Mouse (Mus musculus) neural tube, embryonic 15.5 days (tissue): ENCODE data around the gene Cyth4. TPM values are rescaled to one million over a fixed set of nuclear protein-coding genes. Genes with fewer than 3 reads are reported as not detected.

Experiments used
- ATAC-seq: fragments of 200-750 bp; cut with Nextera tagmentation; 2 replicates; pipeline ENCODE4 v1.8.0; 2017; ENCODE audit warnings: mild to moderate bottlenecking, moderate TSS enrichment, moderate library complexity; ENCODE audit not compliant: low FRiP score
- H3K27ac ChIP-seq: fragments of 300-500 bp; sonication (generic); replicated peaks from 2 replicates; pipeline ENCODE4 v1.5.1; 2015; ENCODE audit warnings: mild to moderate bottlenecking, inconsistent platforms
- H3K27me3 ChIP-seq: fragments of 300-500 bp; sonication (generic); replicated peaks from 2 replicates; pipeline ENCODE4 v1.6.1; 2015; ENCODE audit warnings: inconsistent platforms
- H3K36me3 ChIP-seq: fragments of 300-500 bp; sonication (generic); 2 replicates; pipeline ENCODE4 v1.6.1; 2015; ENCODE audit warnings: inconsistent platforms
- H3K4me1 ChIP-seq: fragments of 300-500 bp; sonication (generic); 2 replicates; pipeline ENCODE4 v1.6.1; 2015; ENCODE audit warnings: inconsistent platforms
- H3K4me2 ChIP-seq: fragments of 300-500 bp; sonication (generic); 2 replicates; pipeline ENCODE4 v1.6.1; 2015; ENCODE audit warnings: inconsistent platforms, mild to moderate bottlenecking, moderate library complexity
- H3K4me3 ChIP-seq: fragments of 300-500 bp; sonication (generic); replicated peaks from 2 replicates; pipeline ENCODE4 v1.5.1; 2015; ENCODE audit warnings: mild to moderate bottlenecking, inconsistent platforms
- H3K9ac ChIP-seq: fragments of 300-500 bp; sonication (generic); replicated peaks from 2 replicates; pipeline ENCODE4 v1.6.1; 2015; ENCODE audit warnings: mild to moderate bottlenecking, inconsistent platforms
- H3K9me3 ChIP-seq: fragments of 300-500 bp; sonication (generic); replicated peaks from 2 replicates; pipeline ENCODE4 v1.6.1; 2016; ENCODE audit warnings: inconsistent platforms
- WGBS: fragments of 180-500 bp; shearing (Covaris S2); methylation state at CpG from one replicate; pipeline ENCODE4 v1.1.7; 2015; ENCODE audit warnings: mixed read lengths; 5-methylcytosine and 5-hydroxymethylcytosine counted together
- polyA plus RNA-seq: library from polyadenylated mRNA; unstranded; fragments of >200 nt; fragmentation: Nextera tagmentation; extraction: Ambion mirVana; gene quantifications from 2 replicates; pipeline ENCODE4 v1.2.1, GENCODE M21; 2015

Gene Cyth4
- polyA plus RNA-seq, 1 experiment from 2014 or later = 7.3 TPM

- no peak for ATAC-seq
- Histone ChIP-seq H3K36me3 (no peaks in the 10 kb centered on the region), H3K27me3 (no peaks in the 10 kb centered on the region), H3K9ac (no peak overlapping the region), H3K4me1 (peaks cover 8% of the 10 kb centered on the region), H3K27ac (no peak overlapping the region), H3K9me3 (no peaks in the 10 kb centered on the region), H3K4me2 (no peak overlapping the region), H3K4me3 (no peak overlapping the region)
- WGBS = 93% methylated on average over 4 of the region's 4 CpGs
Measured at GRCm38 (mm10) chr15:78588900-78589299, 7.9 kb upstream of the Cyth4 start.

GRCm38 (mm10) chr15:78589936-78590335 lies 6.9 kb upstream of the Cyth4 start:
- 85% methylated on average over 6 of the region's 6 CpGs for WGBS
- Histone ChIP-seq H3K27ac (no peak overlapping the region), H3K4me3 (no peak overlapping the region), H3K9ac (no peak overlapping the region), H3K4me2 (no peak overlapping the region), H3K4me1 (peaks cover 8% of the 10 kb centered on the region), H3K36me3 (no peaks in the 10 kb centered on the region), H3K9me3 (no peaks in the 10 kb centered on the region), H3K27me3 (no peaks in the 10 kb centered on the region)
- ATAC-seq = no peak

GRCm38 (mm10) chr15:78590785-78591184 lies 6.1 kb upstream of the Cyth4 start:
- 82% methylated on average over 6 of the region's 6 CpGs for WGBS
- Histone ChIP-seq H3K27me3 (no peaks in the 10 kb centered on the region), H3K36me3 (no peaks in the 10 kb centered on the region), H3K9me3 (no peaks in the 10 kb centered on the region), H3K27ac (no peak overlapping the region), H3K4me1 (peaks cover 8% of the 10 kb centered on the region), H3K9ac (no peak overlapping the region), H3K4me3 (no peak overlapping the region), H3K4me2 (no peak overlapping the region)
- ATAC-seq = no peak

- no peak overlapping the region for H3K4me3 ChIP-seq
- peaks cover 8% of the 10 kb centered on the region for H3K4me1 ChIP-seq
- ATAC-seq = no peak
- H3K27ac ChIP-seq = no peak overlapping the region
- H3K9ac ChIP-seq = no peak overlapping the region
- no peaks in the 10 kb centered on the region for H3K27me3 ChIP-seq
- no peak overlapping the region for H3K4me2 ChIP-seq
- no peaks in the 10 kb centered on the region for H3K36me3 ChIP-seq
- WGBS = 63% methylated on average over 15 of the region's 15 CpGs
- no peaks in the 10 kb centered on the region for H3K9me3 ChIP-seq
Measured at GRCm38 (mm10) chr15:78591680-78592451, 5.0 kb upstream of the Cyth4 start.

- Histone ChIP-seq H3K9ac (no peak overlapping the region), H3K36me3 (no peaks in the 10 kb centered on the region), H3K27me3 (no peaks in the 10 kb centered on the region), H3K4me2 (no peak overlapping the region), H3K4me3 (no peak overlapping the region), H3K4me1 (peaks cover 6% of the 10 kb centered on the region), H3K27ac (no peak overlapping the region), H3K9me3 (no peaks in the 10 kb centered on the region)
- 82% methylated on average over 14 of the region's 14 CpGs for WGBS
- no peak for ATAC-seq
Measured at GRCm38 (mm10) chr15:78592452-78592968, 4.3 kb upstream of the Cyth4 start.

- no peak overlapping the region for H3K4me2 ChIP-seq
- H3K4me1 ChIP-seq = peaks cover 3% of the 10 kb centered on the region; the same call in 1 of the 2 replicates
- H3K4me3 ChIP-seq = no peak overlapping the region
- no peak overlapping the region for H3K9ac ChIP-seq
- no peaks in the 10 kb centered on the region for H3K27me3 ChIP-seq
- no peaks in the 10 kb centered on the region for H3K36me3 ChIP-seq
- H3K27ac ChIP-seq = no peak overlapping the region
- H3K9me3 ChIP-seq = no peaks in the 10 kb centered on the region
- no peak for ATAC-seq
- 87% methylated on average over 7 of the region's 7 CpGs for WGBS
Measured at GRCm38 (mm10) chr15:78593896-78594425, 2.9 kb upstream of the Cyth4 start.

- Histone ChIP-seq H3K36me3 (no peaks in the 10 kb centered on the region), H3K4me2 (no peak overlapping the region), H3K4me3 (no peak overlapping the region), H3K27ac (no peak overlapping the region), H3K27me3 (no peaks in the 10 kb centered on the region), H3K9ac (no peak overlapping the region), H3K4me1 (peaks cover 3% of the 10 kb centered on the region; the same call in 1 of the 2 replicates), H3K9me3 (no peaks in the 10 kb centered on the region)
- WGBS = 98% methylated on average over 2 of the region's 2 CpGs
- no peak for ATAC-seq
Measured at GRCm38 (mm10) chr15:78594831-78595230, 2.0 kb upstream of the Cyth4 start.

- no peak for ATAC-seq
- Histone ChIP-seq H3K27me3 (no peaks in the 10 kb centered on the region), H3K9ac (no peak overlapping the region), H3K9me3 (no peaks in the 10 kb centered on the region), H3K36me3 (no peaks in the 10 kb centered on the region), H3K4me1 (peaks cover 3% of the 10 kb centered on the region; the same call in 1 of the 2 replicates), H3K4me2 (no peak overlapping the region), H3K4me3 (no peak overlapping the region), H3K27ac (no peak overlapping the region)
- 64% methylated on average over 5 of the region's 5 CpGs for WGBS
Measured at GRCm38 (mm10) chr15:78595468-78595867, 1.4 kb upstream of the Cyth4 start.

- no peak overlapping the region for H3K9ac ChIP-seq
- no peaks in the 10 kb centered on the region for H3K9me3 ChIP-seq
- H3K4me2 ChIP-seq = no peak overlapping the region
- H3K27me3 ChIP-seq = no peaks in the 10 kb centered on the region
- H3K4me3 ChIP-seq = no peak overlapping the region
- H3K4me1 ChIP-seq = no peaks in the 10 kb centered on the region
- ATAC-seq = no peak
- WGBS = 79% methylated on average over 6 of the region's 6 CpGs
- H3K36me3 ChIP-seq = no peaks in the 10 kb centered on the region
- H3K27ac ChIP-seq = no peak overlapping the region
Measured at GRCm38 (mm10) chr15:78596504-78596903, 343 bp upstream of the Cyth4 start.

- WGBS = 58% methylated on average over 4 of the region's 4 CpGs
- Histone ChIP-seq H3K36me3 (no peaks in the 10 kb centered on the region), H3K9ac (no peak overlapping the region), H3K4me2 (no peak overlapping the region), H3K4me1 (no peaks in the 10 kb centered on the region), H3K27ac (no peak overlapping the region), H3K9me3 (no peaks in the 10 kb centered on the region), H3K4me3 (no peak overlapping the region), H3K27me3 (no peaks in the 10 kb centered on the region)
- ATAC-seq = no peak
Measured at GRCm38 (mm10) chr15:78597729-78598128, 882 bp downstream of the Cyth4 start.

GRCm38 (mm10) chr15:78599124-78599523 lies 2.3 kb downstream of the Cyth4 start:
- no peak for ATAC-seq
- H3K9ac ChIP-seq = no peak overlapping the region

GRCm38 (mm10) chr15:78599529-78600193 lies 2.8 kb downstream of the Cyth4 start:
- Histone ChIP-seq H3K4me3 (no peak overlapping the region), H3K36me3 (no peaks in the 10 kb centered on the region), H3K9me3 (no peaks in the 10 kb centered on the region), H3K27ac (no peak overlapping the region), H3K4me2 (no peak overlapping the region), H3K9ac (no peak overlapping the region), H3K4me1 (no peaks in the 10 kb centered on the region), H3K27me3 (no peaks in the 10 kb centered on the region)
- 77% methylated on average over 13 of the region's 13 CpGs for WGBS
- ATAC-seq = no peak

More at GRCm38 (mm10) chr15:78599124-78599523, 2.3 kb downstream of the Cyth4 start:
- H3K4me3 ChIP-seq = no peak overlapping the region
- H3K27ac ChIP-seq = no peak overlapping the region
- H3K36me3 ChIP-seq = no peaks in the 10 kb centered on the region
- 84% methylated on average over 6 of the region's 6 CpGs for WGBS
- no peaks in the 10 kb centered on the region for H3K27me3 ChIP-seq
- no peaks in the 10 kb centered on the region for H3K9me3 ChIP-seq
- H3K4me1 ChIP-seq = no peaks in the 10 kb centered on the region
- no peak overlapping the region for H3K4me2 ChIP-seq
